Mouse (Mus musculus) kidney, embryonic 16.5 days (tissue): ENCODE data around the gene Lmln. TPM values are rescaled to one million over a fixed set of nuclear protein-coding genes. Genes with fewer than 3 reads are reported as not detected.

Source experiments
- ATAC-seq: fragments of 200-750 bp; cut with Nextera tagmentation; 2 replicates; pipeline ENCODE4 v1.8.0; 2017; ENCODE audit warnings: moderate TSS enrichment; ENCODE audit not compliant: low FRiP score, low TSS enrichment
- H3K27ac ChIP-seq: fragments of 300-500 bp; sonication (generic); 2 replicates; pipeline ENCODE4 v1.5.1; 2014; ENCODE audit warnings: low read length
- H3K27me3 ChIP-seq: fragments of 300-500 bp; sonication (generic); 2 replicates; pipeline ENCODE4 v1.6.1; 2014; ENCODE audit warnings: low read length, control low read depth, mixed read lengths; ENCODE audit not compliant: insufficient read depth
- H3K36me3 ChIP-seq: fragments of 300-500 bp; sonication (generic); 2 replicates; pipeline ENCODE4 v1.6.1; 2014; ENCODE audit warnings: low read length, control low read depth, mixed read lengths; ENCODE audit not compliant: insufficient read depth
- H3K4me1 ChIP-seq: fragments of 300-500 bp; sonication (generic); 2 replicates; pipeline ENCODE4 v1.6.1; 2014; ENCODE audit warnings: low read length, control low read depth, mixed read lengths; ENCODE audit not compliant: insufficient read depth
- H3K4me2 ChIP-seq: fragments of 300-500 bp; sonication (generic); replicated peaks from 2 replicates; pipeline ENCODE4 v1.6.1; 2014; ENCODE audit warnings: low read depth, low read length
- H3K4me3 ChIP-seq: fragments of 300-500 bp; sonication (generic); 2 replicates; pipeline ENCODE4 v1.5.1; 2014; ENCODE audit warnings: mild to moderate bottlenecking, low read length
- H3K9ac ChIP-seq: fragments of 300-500 bp; sonication (generic); replicated peaks from 2 replicates; pipeline ENCODE4 v1.6.1; 2014; ENCODE audit warnings: low read length
- H3K9me3 ChIP-seq: fragments of 300-500 bp; sonication (generic); 2 replicates; pipeline ENCODE4 v1.6.1; 2016; ENCODE audit warnings: low read length, control low read depth
- WGBS: fragments of 180-500 bp; shearing (Covaris S2); extraction: QIAGEN DNeasy Blood & Tissue Kit; methylation state at CpG from one replicate; pipeline ENCODE4 v1.1.7; 2014; 5-methylcytosine and 5-hydroxymethylcytosine counted together
- polyA plus RNA-seq: library from polyadenylated mRNA; unstranded; fragments of >200 nt; fragmentation: Nextera tagmentation; extraction: Ambion mirVana; gene quantifications from 2 replicates; pipeline ENCODE4 v1.2.1, GENCODE M21; 2015

Lmln gene
- polyA plus RNA-seq, 1 experiment from 2014 or later = 4.0 TPM

- 83% methylated on average over 9 of the region's 9 CpGs for WGBS
- H3K9ac ChIP-seq = no peak overlapping the region
- no peak overlapping the region for H3K27ac ChIP-seq
- H3K4me1 ChIP-seq = peaks cover 14% of the 10 kb centered on the region
- ATAC-seq = no peak
- H3K36me3 ChIP-seq = peaks cover 18% of the 10 kb centered on the region
- no peaks in the 10 kb centered on the region for H3K9me3 ChIP-seq
- no peaks in the 10 kb centered on the region for H3K27me3 ChIP-seq
- no peak overlapping the region for H3K4me2 ChIP-seq
- H3K4me3 ChIP-seq = no peak overlapping the region
Observed at GRCm38 (mm10) chr16:33064636-33065035, 2.3 kb downstream of the Lmln start.

- ATAC-seq = no peak
- no peaks in the 10 kb centered on the region for H3K4me1 ChIP-seq
Observed at GRCm38 (mm10) chr16:33070928-33071327, 8.6 kb downstream of the Lmln start.

GRCm38 (mm10) chr16:33072871-33073557 lies 10.7 kb downstream of the Lmln start:
- WGBS = 68% methylated on average over 6 of the region's 6 CpGs
- no peaks in the 10 kb centered on the region for H3K4me1 ChIP-seq
- peak; percentile 65; the same call in 1 of the 2 replicates for ATAC-seq
- H3K9ac ChIP-seq = no peak overlapping the region
- no peak overlapping the region for H3K27ac ChIP-seq
- no peaks in the 10 kb centered on the region for H3K27me3 ChIP-seq
- H3K4me2 ChIP-seq = no peak overlapping the region
- peaks cover 14% of the 10 kb centered on the region; the same call in 1 of the 2 replicates for H3K36me3 ChIP-seq
- H3K4me3 ChIP-seq = no peak overlapping the region
- H3K9me3 ChIP-seq = no peaks in the 10 kb centered on the region

More at GRCm38 (mm10) chr16:33070928-33071327, 8.6 kb downstream of the Lmln start:
- Histone ChIP-seq H3K36me3 (peaks cover 17% of the 10 kb centered on the region; the same call in 1 of the 2 replicates), H3K27ac (no peak overlapping the region), H3K4me3 (no peak overlapping the region), H3K9me3 (no peaks in the 10 kb centered on the region), H3K27me3 (no peaks in the 10 kb centered on the region), H3K9ac (no peak overlapping the region), H3K4me2 (no peak overlapping the region)

GRCm38 (mm10) chr16:33074967-33075366 lies 12.6 kb downstream of the Lmln start:
- Histone ChIP-seq H3K9ac (no peak overlapping the region), H3K36me3 (peaks cover 9% of the 10 kb centered on the region; the same call in 1 of the 2 replicates), H3K27me3 (no peaks in the 10 kb centered on the region), H3K4me1 (no peaks in the 10 kb centered on the region), H3K4me2 (no peak overlapping the region), H3K9me3 (no peaks in the 10 kb centered on the region), H3K4me3 (no peak overlapping the region), H3K27ac (no peak overlapping the region)
- ATAC-seq = no peak
- 82% methylated on average over 5 of the region's 5 CpGs for whole genome bisulfite sequencing

GRCm38 (mm10) chr16:33076078-33076477 lies 13.8 kb downstream of the Lmln start:
- Histone ChIP-seq H3K4me1 (no peaks in the 10 kb centered on the region), H3K9me3 (no peaks in the 10 kb centered on the region), H3K9ac (no peak overlapping the region), H3K4me3 (no peak overlapping the region), H3K4me2 (no peak overlapping the region), H3K27me3 (no peaks in the 10 kb centered on the region), H3K36me3 (0 out of 2 replicates have a peak, but pooled peaks cover 2% of the 10 kb centered on the region), H3K27ac (no peak overlapping the region)
- no peak for ATAC-seq
- 30% methylated on average over 6 of the region's 6 CpGs for WGBS

- no peaks in the 10 kb centered on the region for H3K36me3 ChIP-seq
- no peaks in the 10 kb centered on the region for H3K4me1 ChIP-seq
- WGBS = 94% methylated on average over 5 of the region's 5 CpGs
- H3K4me3 ChIP-seq = no peak overlapping the region
- H3K27ac ChIP-seq = no peak overlapping the region
- no peak overlapping the region for H3K4me2 ChIP-seq
- no peaks in the 10 kb centered on the region for H3K9me3 ChIP-seq
- ATAC-seq = no peak
- no peaks in the 10 kb centered on the region for H3K27me3 ChIP-seq
- H3K9ac ChIP-seq = no peak overlapping the region
Observed at GRCm38 (mm10) chr16:33077069-33077627, 14.8 kb downstream of the Lmln start.

- ATAC-seq = no peak
- H3K9ac ChIP-seq = no peak overlapping the region
- no peaks in the 10 kb centered on the region for H3K4me1 ChIP-seq
- H3K9me3 ChIP-seq = no peaks in the 10 kb centered on the region
- no peak overlapping the region for H3K4me3 ChIP-seq
- H3K27me3 ChIP-seq = no peaks in the 10 kb centered on the region
- 92% methylated on average over 7 of the region's 7 CpGs for WGBS
- H3K4me2 ChIP-seq = no peak overlapping the region
- H3K27ac ChIP-seq = no peak overlapping the region
- no peaks in the 10 kb centered on the region for H3K36me3 ChIP-seq
Observed at GRCm38 (mm10) chr16:33080063-33080462, 17.7 kb downstream of the Lmln start.

GRCm38 (mm10) chr16:33082951-33083350 lies 20.6 kb downstream of the Lmln start:
- WGBS = 88% methylated on average over 6 of the region's 6 CpGs
- no peak for ATAC-seq

GRCm38 (mm10) chr16:33083996-33084395 lies 21.7 kb downstream of the Lmln start:
- Histone ChIP-seq H3K4me3 (no peak overlapping the region), H3K9me3 (no peaks in the 10 kb centered on the region), H3K4me2 (no peak overlapping the region), H3K36me3 (no peaks in the 10 kb centered on the region), H3K4me1 (no peaks in the 10 kb centered on the region), H3K9ac (no peak overlapping the region), H3K27ac (no peak overlapping the region), H3K27me3 (no peaks in the 10 kb centered on the region)
- WGBS = 89% methylated on average over 2 of the region's 2 CpGs
- ATAC-seq = no peak

More at GRCm38 (mm10) chr16:33082951-33083350, 20.6 kb downstream of the Lmln start:
- Histone ChIP-seq H3K9ac (no peak overlapping the region), H3K27me3 (no peaks in the 10 kb centered on the region), H3K4me1 (no peaks in the 10 kb centered on the region), H3K27ac (no peak overlapping the region), H3K4me3 (no peak overlapping the region), H3K4me2 (no peak overlapping the region), H3K9me3 (no peaks in the 10 kb centered on the region), H3K36me3 (no peaks in the 10 kb centered on the region)

- no peak overlapping the region for H3K27ac ChIP-seq
- no peaks in the 10 kb centered on the region for H3K9me3 ChIP-seq
- WGBS = 78% methylated on average over 8 of the region's 8 CpGs
- no peaks in the 10 kb centered on the region for H3K27me3 ChIP-seq
- H3K4me3 ChIP-seq = no peak overlapping the region
- no peaks in the 10 kb centered on the region for H3K4me1 ChIP-seq
- H3K36me3 ChIP-seq = no peaks in the 10 kb centered on the region; the same call in 1 of the 2 replicates
- H3K4me2 ChIP-seq = no peak overlapping the region
- no peak overlapping the region for H3K9ac ChIP-seq
- ATAC-seq = no peak
Observed at GRCm38 (mm10) chr16:33085666-33086065, 23.3 kb downstream of the Lmln start.
